Mouse (Mus musculus): Measurements from ENCODE around the gene Phf21a.

- TF ChIP-seq CTCF (IDR thresholded peaks at IDR 0.05; ENCODE audit: extremely low read depth, insufficient read length, insufficient replicate concordance, low read depth, low read length) (no peak), POLR2A (IDR thresholded peaks at IDR 0.05; ENCODE audit: low read depth, low read length) (no peak)
Measured at GRCm38 (mm10) chr2:92256141-92256540, 163.2 kb downstream of the Phf21a start.

Measured in small intestine, adult 2 months (tissue).